Mouse (Mus musculus): ENCODE results near the gene Frs3.

- TF ChIP-seq CTCF (IDR thresholded peaks at IDR 0.05; ENCODE audit: borderline replicate concordance, insufficient read depth, low read length) = no peak
- no peak for TF ChIP-seq POLR2A (IDR thresholded peaks at IDR 0.05; ENCODE audit: low read depth, low read length)
Measured at GRCm38 (mm10) chr17:47699055-47699454, 10.2 kb downstream of the Frs3 start.

Data from embryonic fibroblast, embryonic 13.5 days (primary cell).